Mouse (Mus musculus): Measurements from ENCODE around the gene Taok3. TPM values are rescaled to one million over a fixed set of nuclear protein-coding genes. Genes with fewer than 3 reads are reported as not detected.

Gene Taok3
- total and polyA plus RNA-seq, 3 experiments, result 32.1 to 79.2 TPM; not detected in 1

Other genes with a start within 250 kb of the Taok3 start
- 64.6 and 67.8 TPM in 2 replicates for gene Suds3, start 4.0 kb upstream of the Taok3 start, total RNA-seq (2012; rRNA removed)
- gene Suds3, start 4.0 kb upstream of the Taok3 start, polyA plus RNA-seq (2012; ENCODE audit: insufficient read depth in 1 of 2, insufficient read length in 2 of 2, low read depth in 1 of 2, low replicate concordance in 2 of 2, missing spikeins in 1 of 2), result 100 to 1,000 TPM in 1 of 2 experiments, not detected in 1; 102 TPM
- gene Pebp1, start 167.5 kb downstream of the Taok3 start, total RNA-seq (2012; rRNA removed), result 558 and 572 TPM in 2 replicates
- gene Pebp1, start 167.5 kb downstream of the Taok3 start, polyA plus RNA-seq (2012; ENCODE audit: insufficient read depth in 1 of 2, insufficient read length in 2 of 2, low read depth in 1 of 2, low replicate concordance in 2 of 2, missing spikeins in 1 of 2), result 100 to 1,000 TPM in 1 of 2 experiments, not detected in 1; 568 TPM
- gene Vsig10, start 199.0 kb downstream of the Taok3 start, total RNA-seq (2012; rRNA removed), result 4.3 and 5.3 TPM in 2 replicates
- 1 to 10 TPM in 1 of 2 experiments, not detected in 1; 8.9 TPM for gene Vsig10, start 199.0 kb downstream of the Taok3 start, polyA plus RNA-seq (2012; ENCODE audit: insufficient read depth in 1 of 2, insufficient read length in 2 of 2, low read depth in 1 of 2, low replicate concordance in 2 of 2, missing spikeins in 1 of 2)
- gene Wsb2, start 237.2 kb downstream of the Taok3 start, total RNA-seq (2012; rRNA removed), result 32.9 and 36.8 TPM in 2 replicates
- gene Wsb2, start 237.2 kb downstream of the Taok3 start, polyA plus RNA-seq (2012; ENCODE audit: insufficient read depth in 1 of 2, insufficient read length in 2 of 2, low read depth in 1 of 2, low replicate concordance in 2 of 2, missing spikeins in 1 of 2), result 10 to 100 TPM in 1 of 2 experiments, not detected in 1; 56.9 TPM